Mouse (Mus musculus): ENCODE measurements at regions not wholly inside any gene's neighbourhood (a gene's known extent, or its start where the extent isn't known, plus 50 kb on each side); places are given as distances from the start of the nearest gene placed in this dataset.
"Not testable (repeated sequence)": the region's sequence is repeated elsewhere in the genome, so short reads cannot be mapped to it uniquely, and the experiment has no call there.

GRCm38 (mm10) chr9:13105426-13105825 lies 140.2 kb downstream of the Jrkl start:
- H3K9ac ChIP-seq, result no peak overlapping the region
- no peaks in the 10 kb centered on the region for H3K4me1 ChIP-seq
- no peak overlapping the region for H3K27ac ChIP-seq
- no peaks in the 10 kb centered on the region for H3K36me3 ChIP-seq
- no peaks in the 10 kb centered on the region for H3K27me3 ChIP-seq
- H3K4me3 ChIP-seq, result no peak overlapping the region
- ATAC-seq (ENCODE audit: insufficient number of reproducible peaks, insufficient read depth, low FRiP score, low TSS enrichment, low read depth), result no peak
- H3K9me3 ChIP-seq, result no peaks in the 10 kb centered on the region
- no peak overlapping the region for H3K4me2 ChIP-seq
- 95% methylated on average over 4 of the region's 4 CpGs for whole genome bisulfite sequencing

- H3K4me3 ChIP-seq, result no peak overlapping the region
- H3K36me3 ChIP-seq, result no peaks in the 10 kb centered on the region
- H3K27me3 ChIP-seq, result no peaks in the 10 kb centered on the region
- H3K9me3 ChIP-seq, result no peaks in the 10 kb centered on the region
- WGBS, result 85% methylated on average over 11 of the region's 11 CpGs
- ATAC-seq (ENCODE audit: insufficient number of reproducible peaks, insufficient read depth, low FRiP score, low TSS enrichment, low read depth), result no peak
- no peak overlapping the region for H3K27ac ChIP-seq
- H3K9ac ChIP-seq, result no peak overlapping the region
- H3K4me1 ChIP-seq, result no peaks in the 10 kb centered on the region
- no peak overlapping the region for H3K4me2 ChIP-seq
Measured at GRCm38 (mm10) chr9:13083669-13084068, 162.0 kb downstream of the Jrkl start.

GRCm38 (mm10) chr9:13049079-13049478 lies 196.6 kb downstream of the Jrkl start:
- no peak overlapping the region for H3K9ac ChIP-seq
- no peak overlapping the region for H3K27ac ChIP-seq
- no peak overlapping the region for H3K4me2 ChIP-seq
- H3K4me3 ChIP-seq, result no peak overlapping the region
- H3K36me3 ChIP-seq, result no peaks in the 10 kb centered on the region
- H3K9me3 ChIP-seq, result no peaks in the 10 kb centered on the region
- no peaks in the 10 kb centered on the region for H3K4me1 ChIP-seq
- H3K27me3 ChIP-seq, result no peaks in the 10 kb centered on the region
- ATAC-seq (ENCODE audit: insufficient number of reproducible peaks, insufficient read depth, low FRiP score, low TSS enrichment, low read depth), result no peak

- ATAC-seq (ENCODE audit: insufficient number of reproducible peaks, insufficient read depth, low FRiP score, low TSS enrichment, low read depth), result no peak
- Histone ChIP-seq H3K4me3 (no peak overlapping the region), H3K27me3 (no peaks in the 10 kb centered on the region), H3K4me2 (no peak overlapping the region), H3K9ac (no peak overlapping the region), H3K27ac (no peak overlapping the region), H3K36me3 (no peaks in the 10 kb centered on the region), H3K9me3 (no peaks in the 10 kb centered on the region), H3K4me1 (no peaks in the 10 kb centered on the region)
Measured at GRCm38 (mm10) chr9:13019025-13019424, 226.6 kb downstream of the Jrkl start.

GRCm38 (mm10) chr9:12983209-12983608 lies 262.4 kb downstream of the Jrkl start:
- H3K9me3 ChIP-seq; H3K36me3 ChIP-seq; H3K4me1 ChIP-seq; H3K27ac ChIP-seq; H3K4me2 ChIP-seq; H3K9ac ChIP-seq; ATAC-seq (ENCODE audit: insufficient number of reproducible peaks, insufficient read depth, low FRiP score, low TSS enrichment, low read depth); H3K4me3 ChIP-seq; H3K27me3 ChIP-seq: not testable (repeated sequence)
- 88% methylated on average over 1 of the region's 1 CpGs for WGBS

GRCm38 (mm10) chr9:12973022-12973421 lies 272.6 kb downstream of the Jrkl start:
- Histone ChIP-seq H3K9me3 (no peaks in the 10 kb centered on the region), H3K27ac (no peak overlapping the region), H3K36me3 (no peaks in the 10 kb centered on the region), H3K9ac (no peak overlapping the region), H3K4me1 (no peaks in the 10 kb centered on the region), H3K4me3 (no peak overlapping the region), H3K4me2 (no peak overlapping the region), H3K27me3 (no peaks in the 10 kb centered on the region)
- no peak for ATAC-seq (ENCODE audit: insufficient number of reproducible peaks, insufficient read depth, low FRiP score, low TSS enrichment, low read depth)
- 42% methylated on average over 1 of the region's 1 CpGs for WGBS

- Histone ChIP-seq H3K9ac (no peak overlapping the region), H3K27me3 (no peaks in the 10 kb centered on the region), H3K4me3 (no peak overlapping the region), H3K36me3 (no peaks in the 10 kb centered on the region), H3K27ac (0 out of 2 replicates have a peak overlapping the region, but pooled peaks have one; percentile 16), H3K4me1 (no peaks in the 10 kb centered on the region), H3K4me2 (no peak overlapping the region), H3K9me3 (no peaks in the 10 kb centered on the region)
- 49% methylated on average over 2 of the region's 2 CpGs for WGBS
- no peak for ATAC-seq (ENCODE audit: insufficient number of reproducible peaks, insufficient read depth, low FRiP score, low TSS enrichment, low read depth)
Measured at GRCm38 (mm10) chr9:12960337-12960736, 285.3 kb downstream of the Jrkl start.

GRCm38 (mm10) chr9:12946088-12946487 lies 299.5 kb downstream of the Jrkl start:
- H3K9me3 ChIP-seq, result no peaks in the 10 kb centered on the region
- H3K36me3 ChIP-seq, result no peaks in the 10 kb centered on the region
- no peaks in the 10 kb centered on the region for H3K4me1 ChIP-seq
- no peaks in the 10 kb centered on the region for H3K27me3 ChIP-seq
- H3K4me2 ChIP-seq, result no peak overlapping the region
- H3K9ac ChIP-seq, result no peak overlapping the region
- no peak overlapping the region for H3K4me3 ChIP-seq
- ATAC-seq (ENCODE audit: insufficient number of reproducible peaks, insufficient read depth, low FRiP score, low TSS enrichment, low read depth), result no peak
- H3K27ac ChIP-seq, result no peak overlapping the region
- 53% methylated on average over 1 of the region's 1 CpGs for WGBS

- Histone ChIP-seq H3K9me3 (no peaks in the 10 kb centered on the region), H3K36me3 (no peaks in the 10 kb centered on the region), H3K4me3 (no peak overlapping the region), H3K9ac (no peak overlapping the region), H3K4me2 (no peak overlapping the region), H3K4me1 (no peaks in the 10 kb centered on the region), H3K27ac (no peak overlapping the region), H3K27me3 (no peaks in the 10 kb centered on the region)
- no peak for ATAC-seq (ENCODE audit: insufficient number of reproducible peaks, insufficient read depth, low FRiP score, low TSS enrichment, low read depth)
- WGBS, result 77% methylated on average over 2 of the region's 2 CpGs
Measured at GRCm38 (mm10) chr9:12945476-12945875, 300.2 kb downstream of the Jrkl start.

- Histone ChIP-seq H3K27ac (no peak overlapping the region), H3K4me3 (no peak overlapping the region), H3K27me3 (no peaks in the 10 kb centered on the region), H3K9ac (no peak overlapping the region), H3K36me3 (no peaks in the 10 kb centered on the region), H3K4me2 (no peak overlapping the region), H3K4me1 (no peaks in the 10 kb centered on the region), H3K9me3 (no peaks in the 10 kb centered on the region)
- no peak for ATAC-seq (ENCODE audit: insufficient number of reproducible peaks, insufficient read depth, low FRiP score, low TSS enrichment, low read depth)
- WGBS, result 89% methylated on average over 4 of the region's 4 CpGs
Measured at GRCm38 (mm10) chr9:12945037-12945436, 300.6 kb downstream of the Jrkl start.

GRCm38 (mm10) chr9:12935016-12935415 lies 310.6 kb downstream of the Jrkl start:
- Histone ChIP-seq H3K4me2 (no peak overlapping the region), H3K4me1 (no peaks in the 10 kb centered on the region), H3K9ac (no peak overlapping the region), H3K9me3 (no peaks in the 10 kb centered on the region), H3K27ac (no peak overlapping the region), H3K27me3 (no peaks in the 10 kb centered on the region), H3K36me3 (no peaks in the 10 kb centered on the region), H3K4me3 (no peak overlapping the region)
- 78% methylated on average over 4 of the region's 4 CpGs for WGBS
- no peak for ATAC-seq (ENCODE audit: insufficient number of reproducible peaks, insufficient read depth, low FRiP score, low TSS enrichment, low read depth)

GRCm38 (mm10) chr9:12925549-12926186 lies 320.0 kb downstream of the Jrkl start:
- no peak overlapping the region for H3K4me2 ChIP-seq
- H3K36me3 ChIP-seq, result no peaks in the 10 kb centered on the region
- no peak overlapping the region for H3K9ac ChIP-seq
- 58% methylated on average over 6 of the region's 6 CpGs for WGBS
- no peaks in the 10 kb centered on the region for H3K4me1 ChIP-seq
- no peak overlapping the region for H3K4me3 ChIP-seq
- no peaks in the 10 kb centered on the region for H3K9me3 ChIP-seq
- no peak overlapping the region for H3K27ac ChIP-seq
- ATAC-seq (ENCODE audit: insufficient number of reproducible peaks, insufficient read depth, low FRiP score, low TSS enrichment, low read depth), result no peak
- H3K27me3 ChIP-seq, result no peaks in the 10 kb centered on the region

- WGBS, result 71% methylated on average over 3 of the region's 3 CpGs
- H3K4me3 ChIP-seq, result no peak overlapping the region
- no peaks in the 10 kb centered on the region for H3K4me1 ChIP-seq
- no peaks in the 10 kb centered on the region for H3K9me3 ChIP-seq
- H3K27ac ChIP-seq, result no peak overlapping the region
- H3K36me3 ChIP-seq, result no peaks in the 10 kb centered on the region
- H3K4me2 ChIP-seq, result no peak overlapping the region
- no peak overlapping the region for H3K9ac ChIP-seq
- no peaks in the 10 kb centered on the region for H3K27me3 ChIP-seq
- ATAC-seq (ENCODE audit: insufficient number of reproducible peaks, insufficient read depth, low FRiP score, low TSS enrichment, low read depth), result no peak
Measured at GRCm38 (mm10) chr9:12900726-12901125, 344.9 kb downstream of the Jrkl start.

Measured in embryonic facial prominence, embryonic 13.5 days (tissue).